Mouse (Mus musculus): ENCODE results near the gene Cyb5rl.

GRCm38 (mm10) chr4:107121165-107121943 lies 54.6 kb downstream of the Cyb5rl start:
- TF ChIP-seq CTCF (IDR thresholded peaks at IDR 0.05; ENCODE audit: low read depth, low read length) (peak; percentile 28; the same call in 1 of the 2 replicates), POLR2A (IDR thresholded peaks at IDR 0.05; ENCODE audit: borderline replicate concordance, low read depth, low read length) (no peak)
